Mouse (Mus musculus): Measurements from ENCODE around the gene Mad1l1.
A peak's percentile ranks its signal among the peaks of the same experiment; 100 is the strongest.

Gene Mad1l1

GRCm38 (mm10) chr5:140087242-140087641, 234.1 kb downstream of the Mad1l1 start:
- DNase-seq (ENCODE audit: low spot score) = no peak

- DNase-seq (ENCODE audit: low spot score) = no peak
Measured at GRCm38 (mm10) chr5:140084341-140084740, 237.0 kb downstream of the Mad1l1 start.

DNA sequence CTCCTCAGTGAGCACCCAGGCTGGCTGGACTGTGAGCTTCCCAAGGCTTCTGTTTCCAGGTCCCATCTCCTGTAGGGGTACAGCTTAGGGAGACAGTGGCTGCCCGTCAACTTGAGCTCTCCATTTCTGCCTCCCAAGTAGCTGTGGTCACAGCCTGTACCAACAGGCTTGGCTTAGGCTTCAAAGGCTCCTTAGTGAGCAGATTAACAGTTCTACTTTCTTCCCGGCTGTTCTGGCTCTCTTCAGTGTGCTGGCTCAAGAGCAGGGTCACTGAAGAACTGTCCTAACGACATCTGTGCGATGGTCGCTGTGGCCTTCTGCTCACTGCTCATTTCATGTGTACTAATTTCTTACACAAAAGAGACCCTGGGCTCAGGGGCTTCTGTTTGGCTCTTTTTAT, 237.4 kb downstream of the Mad1l1 start:
- DNase-seq (ENCODE audit: low spot score) = no peak

DNA sequence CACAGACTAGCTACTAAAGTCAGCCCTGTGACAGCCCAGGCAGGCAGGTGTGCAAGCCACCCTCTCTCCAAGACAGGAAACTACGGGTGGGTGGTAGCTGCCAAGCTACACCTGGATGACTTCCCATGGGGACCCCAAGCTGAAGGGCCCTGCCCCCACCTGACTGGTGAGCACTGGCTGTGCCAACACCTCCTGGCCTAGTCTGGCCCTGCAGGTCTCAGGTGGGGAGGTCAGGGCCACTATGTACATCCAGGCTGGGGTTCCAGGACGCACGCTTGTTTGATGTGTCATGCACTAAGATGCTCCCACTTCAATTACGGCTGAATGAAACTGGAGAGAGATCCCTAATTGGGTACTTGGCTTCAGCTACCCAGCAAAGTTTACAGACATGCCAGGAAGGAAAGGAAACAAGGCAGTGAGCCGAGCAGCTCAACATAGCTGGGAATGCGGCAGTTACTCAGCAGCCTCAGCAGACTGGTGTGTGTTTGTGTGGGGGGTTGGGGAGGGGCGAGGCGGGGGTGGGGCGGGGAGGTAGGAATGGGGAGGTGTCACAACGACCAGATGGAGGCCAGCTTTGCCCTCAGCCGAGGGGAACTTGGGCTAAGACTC, 239.0 kb downstream of the Mad1l1 start:
- DNase-seq (ENCODE audit: low spot score) = no peak

DNA sequence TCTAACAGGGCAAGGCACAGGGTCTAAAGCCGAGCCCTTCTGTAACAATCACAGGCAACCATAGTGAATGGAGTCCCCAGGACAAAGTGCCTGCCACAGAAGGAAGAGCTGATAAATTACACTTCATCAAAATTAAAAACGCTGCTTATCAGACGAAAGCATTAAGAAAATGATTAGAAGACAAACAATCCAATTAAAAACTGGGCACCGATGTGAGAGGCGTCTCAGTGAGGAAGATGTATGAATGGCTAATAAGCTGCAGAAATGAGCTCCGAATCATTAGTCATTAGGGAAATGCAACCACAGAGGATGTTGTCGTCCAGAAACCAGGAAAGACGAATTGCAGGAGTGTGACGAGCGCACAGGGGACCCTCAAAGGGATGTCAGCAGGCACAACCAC, 240.3 kb downstream of the Mad1l1 start:
- no peak for DNase-seq (ENCODE audit: low spot score)

DNA sequence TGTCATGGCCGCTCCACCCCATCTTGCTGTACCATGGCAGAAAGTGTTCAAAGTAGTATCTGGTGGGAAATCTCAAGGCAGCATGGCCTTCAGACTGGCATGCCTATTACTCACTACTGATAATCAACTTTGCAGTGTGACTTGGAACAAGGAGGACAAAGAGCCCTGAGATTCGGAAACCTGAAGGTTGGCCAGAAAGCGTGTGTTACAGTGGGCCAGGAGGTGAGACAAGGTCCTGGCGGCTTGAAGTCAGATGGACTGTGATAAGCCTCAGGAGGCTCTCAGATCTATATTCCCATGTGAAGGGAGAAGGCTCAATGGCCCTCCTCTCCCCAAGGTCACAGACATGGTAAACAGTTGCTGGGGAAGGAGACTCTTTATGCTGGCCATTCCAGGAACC, 241.8 kb downstream of the Mad1l1 start:
- DNase-seq (ENCODE audit: low spot score) = no peak

DNA sequence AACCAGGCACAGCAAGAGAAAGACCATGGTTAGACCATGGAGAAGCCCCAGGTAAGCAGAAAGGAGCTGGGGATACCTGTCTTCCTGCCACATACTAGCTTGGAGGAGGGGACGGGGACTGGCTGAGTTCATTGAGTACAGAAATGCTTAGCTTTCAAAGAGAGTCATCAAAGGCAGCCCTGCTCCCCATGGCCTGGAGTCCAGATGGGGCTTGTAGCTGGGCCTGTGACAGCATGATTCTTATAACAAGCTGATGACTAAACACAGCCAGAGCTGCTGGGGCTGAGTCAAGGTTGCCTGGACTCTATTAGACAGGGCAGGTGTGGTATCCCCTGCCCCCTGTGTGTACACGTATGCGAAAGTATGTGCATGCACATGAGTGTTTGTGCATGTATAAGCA, 242.9 kb downstream of the Mad1l1 start:
- no peak for DNase-seq (ENCODE audit: low spot score)

DNA sequence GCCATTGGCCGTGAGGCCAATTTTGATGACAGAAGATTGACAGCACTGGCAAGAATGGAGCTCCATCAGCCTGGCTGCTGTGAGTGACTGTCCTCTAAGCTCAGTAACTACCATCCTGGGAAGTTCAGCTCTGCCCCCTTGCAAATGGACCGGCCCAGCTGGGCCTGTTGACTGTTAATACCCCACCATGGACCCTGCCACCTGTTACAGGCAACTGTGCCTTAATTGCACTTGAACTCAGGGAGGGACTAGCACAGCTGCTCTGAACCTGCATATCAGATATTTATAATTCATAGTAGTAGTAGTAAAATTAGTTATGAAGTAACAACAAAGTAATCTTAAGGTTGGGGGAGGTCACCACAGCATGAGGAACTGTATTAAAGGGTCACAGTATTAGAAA, 244.9 kb downstream of the Mad1l1 start:
- no peak for DNase-seq (ENCODE audit: low spot score)

- no peak for DNase-seq (ENCODE audit: low spot score)
Measured at GRCm38 (mm10) chr5:140073671-140074116, 247.7 kb downstream of the Mad1l1 start.

- no peak for DNase-seq (ENCODE audit: low spot score)
Measured at GRCm38 (mm10) chr5:140073148-140073670, 248.1 kb downstream of the Mad1l1 start.

GRCm38 (mm10) chr5:140068506-140068905, 252.8 kb downstream of the Mad1l1 start:
- DNase-seq (ENCODE audit: low spot score) = peak; percentile 62

- no peak for DNase-seq (ENCODE audit: low spot score)
Measured at GRCm38 (mm10) chr5:140068051-140068450, 253.3 kb downstream of the Mad1l1 start.

- DNase-seq (ENCODE audit: low spot score) = no peak
Measured at GRCm38 (mm10) chr5:140066769-140067168, 254.6 kb downstream of the Mad1l1 start.

DNA sequence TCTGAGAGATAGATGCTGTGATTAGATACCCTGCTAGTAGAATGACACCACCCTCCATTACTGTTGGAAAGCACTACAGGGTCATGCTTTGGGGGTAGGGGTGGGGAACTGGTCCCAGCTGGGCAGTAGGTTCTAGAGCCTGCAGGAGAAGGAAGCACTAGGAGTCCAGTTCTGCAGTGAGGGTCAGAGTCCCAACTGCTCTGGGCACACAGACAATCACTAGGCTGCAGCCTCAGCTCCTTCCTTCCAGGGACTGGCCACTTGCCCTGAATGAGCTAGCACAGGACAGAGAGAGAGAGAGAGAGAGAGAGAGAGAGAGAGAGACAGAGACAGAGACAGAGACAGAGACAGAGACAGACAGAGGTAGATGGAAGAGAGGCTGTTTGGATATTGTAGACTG, 255.1 kb downstream of the Mad1l1 start:
- no peak for DNase-seq (ENCODE audit: low spot score)

DNA sequence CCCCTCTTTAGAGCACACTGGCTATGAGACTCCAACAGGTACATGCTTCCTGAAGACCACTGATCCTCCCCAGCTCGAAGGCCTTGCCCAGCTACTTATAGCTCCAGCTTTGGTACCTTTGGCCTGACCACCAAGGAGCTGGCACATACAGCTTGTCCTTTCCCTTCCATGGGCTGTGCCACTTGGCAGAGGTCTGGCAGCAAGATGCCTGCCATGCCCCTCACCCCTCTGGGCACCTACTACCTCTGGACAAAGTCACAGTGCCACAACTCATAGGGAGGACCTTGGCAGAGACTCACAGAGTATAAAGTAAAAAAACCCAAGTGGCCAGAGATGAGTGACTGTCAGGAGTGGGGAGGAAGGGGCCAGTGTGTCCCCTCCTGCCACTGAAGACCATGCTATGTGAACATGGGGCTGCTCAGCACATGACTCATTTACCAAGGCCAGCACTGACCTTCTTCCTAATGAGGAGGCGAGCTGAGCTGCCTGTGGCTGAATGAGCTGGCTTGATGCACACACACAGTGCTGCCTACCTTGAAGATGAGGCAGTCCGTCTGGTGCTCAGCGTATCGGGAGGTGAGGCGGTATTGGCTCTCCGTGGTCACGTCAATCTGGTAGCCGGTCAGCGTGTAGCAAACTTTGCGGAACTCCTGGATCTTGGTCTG, 255.9 kb downstream of the Mad1l1 start:
- no peak for DNase-seq (ENCODE audit: low spot score)

GRCm38 (mm10) chr5:140064521-140064920, 256.8 kb downstream of the Mad1l1 start:
- DNase-seq (ENCODE audit: low spot score) = no peak

DNA sequence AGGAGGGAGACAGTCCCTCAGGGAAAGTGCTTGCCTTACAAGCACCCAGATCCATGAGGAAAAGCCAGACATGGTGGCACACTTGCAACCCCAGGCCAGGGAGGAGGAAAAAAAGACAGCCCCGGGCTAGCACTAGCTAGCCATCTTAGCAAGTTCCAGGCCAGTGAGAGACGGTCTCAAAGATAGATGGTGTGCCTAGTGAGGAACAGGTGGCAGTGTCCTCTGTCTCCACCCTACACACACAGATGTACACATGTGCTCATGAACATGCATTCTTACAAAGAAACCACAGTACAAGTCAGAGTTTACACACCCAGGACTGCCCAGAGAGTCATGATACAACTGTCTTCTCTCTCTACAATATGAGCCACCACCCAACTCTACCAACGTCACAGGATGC, 258.5 kb downstream of the Mad1l1 start:
- DNase-seq (ENCODE audit: low spot score) = no peak

DNA sequence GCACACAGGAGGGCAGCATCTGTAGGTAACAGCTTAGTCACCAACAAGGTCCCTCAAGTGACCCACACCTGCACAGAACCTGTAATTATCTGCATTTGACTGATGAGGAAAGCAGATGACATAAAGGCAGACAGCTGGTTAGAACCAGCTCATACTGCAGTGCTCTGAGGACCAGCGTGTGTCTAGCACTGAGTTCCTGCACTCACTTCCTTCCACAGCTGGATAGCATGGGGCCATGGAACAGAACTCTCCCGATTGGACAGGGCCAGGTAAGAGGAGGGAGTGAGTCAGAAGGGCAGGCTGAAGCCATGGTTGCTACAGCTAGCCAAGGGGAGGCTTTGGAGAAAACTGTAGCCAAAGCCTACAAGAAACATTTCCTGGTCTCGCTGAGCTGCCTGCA, 259.0 kb downstream of the Mad1l1 start:
- DNase-seq (ENCODE audit: low spot score) = no peak

- DNase-seq (ENCODE audit: low spot score) = peak; percentile 72
Measured at GRCm38 (mm10) chr5:140061296-140061879, 260.0 kb downstream of the Mad1l1 start.

GRCm38 (mm10) chr5:140056291-140056690, 265.1 kb downstream of the Mad1l1 start:
- DNase-seq (ENCODE audit: low spot score) = no peak

- no peak for DNase-seq (ENCODE audit: low spot score)
Measured at GRCm38 (mm10) chr5:140055431-140055830, 265.9 kb downstream of the Mad1l1 start.

GRCm38 (mm10) chr5:140053626-140054025, 267.7 kb downstream of the Mad1l1 start:
- DNase-seq (ENCODE audit: low spot score) = peak; percentile 25

DNA sequence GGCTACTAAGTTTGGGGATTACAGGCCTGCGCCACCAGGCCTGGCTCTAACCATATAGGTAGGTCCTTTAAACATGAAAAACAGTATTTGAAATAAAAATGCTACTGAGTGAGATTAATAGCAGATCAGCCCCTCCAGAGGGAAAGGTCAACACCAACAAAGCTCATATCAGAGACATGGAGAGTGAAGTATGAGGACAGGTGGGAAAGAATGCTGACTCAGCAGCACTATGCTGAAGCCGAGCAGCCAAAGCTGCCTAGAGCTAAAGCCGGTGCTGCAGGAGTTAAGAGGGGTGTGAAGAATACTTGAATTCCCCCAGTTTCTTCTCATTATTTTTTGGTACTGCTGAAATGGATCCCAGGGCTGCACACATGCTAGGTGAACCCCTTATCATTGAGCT, 268.9 kb downstream of the Mad1l1 start:
- no peak for DNase-seq (ENCODE audit: low spot score)

Data from MN1 (cell line).